Mouse (Mus musculus): ENCODE measurements around the gene Pcare.
"Not testable (repeated sequence)": the region's sequence is repeated elsewhere in the genome, so short reads cannot be mapped to it uniquely, and the experiment has no call there.

Pcare gene

GRCm38 (mm10) chr17:71752831-71753230 is at the start of gene Pcare:
TSS of gene Pcare (minus strand) at chr17:71752894.
- DNase-seq (ENCODE audit: low spot score): no peak

- DNase-seq (ENCODE audit: low spot score): no peak
Observed at GRCm38 (mm10) chr17:71795521-71796205, 43.0 kb upstream of the Pcare start.

GRCm38 (mm10) chr17:71791622-71792021 is 38.9 kb upstream of the Pcare start:
- DNase-seq (ENCODE audit: low spot score): no peak

GRCm38 (mm10) chr17:71791109-71791508 is 38.4 kb upstream of the Pcare start:
- DNase-seq (ENCODE audit: low spot score): no peak

GRCm38 (mm10) chr17:71786456-71786855 is 33.8 kb upstream of the Pcare start:
- DNase-seq (ENCODE audit: low spot score): no peak

GRCm38 (mm10) chr17:71783366-71783735 is 30.7 kb upstream of the Pcare start:
- DNase-seq (ENCODE audit: low spot score): no peak

- peak; percentile 69 for DNase-seq (ENCODE audit: low spot score)
Observed at GRCm38 (mm10) chr17:71782699-71783365, 30.1 kb upstream of the Pcare start.

GRCm38 (mm10) chr17:71782242-71782698 is 29.6 kb upstream of the Pcare start:
- peak; percentile 57 for DNase-seq (ENCODE audit: low spot score)

- DNase-seq (ENCODE audit: low spot score): peak; percentile 51
Observed at GRCm38 (mm10) chr17:71780945-71781344, 28.3 kb upstream of the Pcare start.

GRCm38 (mm10) chr17:71780490-71780889 is 27.8 kb upstream of the Pcare start:
- no peak for DNase-seq (ENCODE audit: low spot score)

- DNase-seq (ENCODE audit: low spot score): no peak
Observed at GRCm38 (mm10) chr17:71778696-71779095, 26.0 kb upstream of the Pcare start.

- no peak for DNase-seq (ENCODE audit: low spot score)
Observed at GRCm38 (mm10) chr17:71775279-71775678, 22.6 kb upstream of the Pcare start.

GRCm38 (mm10) chr17:71774173-71774572 is 21.5 kb upstream of the Pcare start:
- no peak for DNase-seq (ENCODE audit: low spot score)

GRCm38 (mm10) chr17:71770696-71771095 is 18.0 kb upstream of the Pcare start:
- DNase-seq (ENCODE audit: low spot score): no peak

- DNase-seq (ENCODE audit: low spot score): no peak
Observed at GRCm38 (mm10) chr17:71769564-71769963, 16.9 kb upstream of the Pcare start.

- DNase-seq (ENCODE audit: low spot score): not testable (repeated sequence)
Observed at GRCm38 (mm10) chr17:71768173-71768572, 15.5 kb upstream of the Pcare start, which contains the start of gene Clip4. TSS of gene Clip4 (plus strand) at chr17:71768473.

GRCm38 (mm10) chr17:71760536-71760935 is 7.8 kb upstream of the Pcare start:
- DNase-seq (ENCODE audit: low spot score): no peak

GRCm38 (mm10) chr17:71749616-71750168 is 3.0 kb downstream of the Pcare start:
- no peak for DNase-seq (ENCODE audit: low spot score)

GRCm38 (mm10) chr17:71747561-71747960 is 5.1 kb downstream of the Pcare start:
- no peak for DNase-seq (ENCODE audit: low spot score)

GRCm38 (mm10) chr17:71746114-71746513 is 6.6 kb downstream of the Pcare start:
- no peak for DNase-seq (ENCODE audit: low spot score)

GRCm38 (mm10) chr17:71742935-71743334 is 9.8 kb downstream of the Pcare start:
- peak; percentile 38 for DNase-seq (ENCODE audit: low spot score)

GRCm38 (mm10) chr17:71742156-71742555 is 10.5 kb downstream of the Pcare start:
- peak; percentile 33 for DNase-seq (ENCODE audit: low spot score)

- no peak for DNase-seq (ENCODE audit: low spot score)
Observed at GRCm38 (mm10) chr17:71736442-71736841, 16.3 kb downstream of the Pcare start.
